Mouse (Mus musculus): ENCODE results near the gene Cyp4f40.
A peak's percentile ranks its signal among the peaks of the same experiment; 100 is the strongest.
"Not testable (repeated sequence)": the region's sequence is repeated elsewhere in the genome, so short reads cannot be mapped to it uniquely, and the experiment has no call there.

The Cyp4f40 gene

GRCm38 (mm10) chr17:32702826-32703225, 44.1 kb downstream of the Cyp4f40 start:
- DNase-seq (ENCODE audit: low spot score in 2 of 2): peak in 1 of 2 experiments; percentile 43

DNA sequence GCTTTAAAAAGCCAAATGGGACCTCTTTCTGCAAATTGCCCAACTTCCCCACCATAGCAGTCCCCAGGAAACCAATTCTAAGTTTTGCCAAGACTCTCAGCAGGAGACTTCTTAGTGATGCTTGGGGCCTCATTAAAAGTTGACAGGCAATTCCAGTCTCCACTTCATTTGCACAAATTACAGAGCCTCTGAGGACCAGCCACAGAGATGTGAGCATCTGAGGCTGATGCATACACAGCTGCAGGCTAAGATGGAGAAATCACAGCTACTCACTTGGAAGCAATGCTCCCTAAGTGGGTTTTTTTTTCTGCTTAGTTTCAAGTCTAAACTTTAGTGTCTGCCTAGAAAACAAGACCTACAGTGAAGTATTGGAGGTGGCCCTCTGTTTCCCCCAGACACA, 51.8 kb downstream of the Cyp4f40 start:
- DNase-seq (ENCODE audit: low spot score in 2 of 2): not testable (repeated sequence)

GRCm38 (mm10) chr17:32722151-32722550, 63.5 kb downstream of the Cyp4f40 start:
- DNase-seq (ENCODE audit: low spot score in 2 of 2): not testable (repeated sequence)

DNA sequence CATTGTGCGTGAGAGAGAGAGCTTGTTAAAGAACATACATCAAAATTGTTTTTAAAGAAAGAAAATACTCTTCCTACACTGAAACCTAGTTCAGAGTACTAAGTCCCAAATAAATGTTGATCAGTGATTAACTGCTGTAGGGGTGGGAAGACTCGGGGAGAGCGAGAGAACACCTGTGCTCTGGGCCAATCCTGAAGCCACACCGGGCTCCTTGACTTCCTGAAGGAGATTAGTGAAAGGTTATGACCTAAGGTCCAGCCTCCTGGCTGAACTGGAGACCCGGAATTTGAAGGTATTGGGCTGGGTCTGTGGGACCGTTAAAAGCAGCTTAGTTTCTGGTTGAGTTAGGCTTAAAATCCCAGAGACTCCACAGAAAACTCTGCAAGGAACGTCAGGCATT, 64.1 kb downstream of the Cyp4f40 start:
- DNase-seq (ENCODE audit: low spot score in 2 of 2): no peak

- DNase-seq (ENCODE audit: low spot score in 2 of 2): not testable (repeated sequence)
Measured at GRCm38 (mm10) chr17:32726360-32726759, 67.7 kb downstream of the Cyp4f40 start.
